Mouse (Mus musculus) liver, embryonic 12.5 days (tissue): ENCODE results near the gene Amz1. TPM values are rescaled to one million over a fixed set of nuclear protein-coding genes. Genes with fewer than 3 reads are reported as not detected.

ENCODE experiments used
- polyA plus RNA-seq: library from polyadenylated mRNA; unstranded; fragments of >200 nt; fragmentation: Nextera tagmentation; extraction: Ambion mirVana; gene quantifications from 2 replicates; pipeline ENCODE4 v1.2.1, GENCODE M21; 2016

Gene Amz1
- polyA plus RNA-seq, 1 experiment from 2014 or later = 1.2 TPM

Other genes with a start within 250 kb of the Amz1 start
- gene Chst12, start 218.6 kb upstream of the Amz1 start, polyA plus RNA-seq = 12.4 TPM in 2 replicates
- 6.3 and 7.8 TPM in 2 replicates for gene Grifin, start 159.1 kb upstream of the Amz1 start, polyA plus RNA-seq
- 7.4 and 8.3 TPM in 2 replicates for gene Lfng, start 116.8 kb upstream of the Amz1 start, polyA plus RNA-seq
- gene Ttyh3, start 75.1 kb upstream of the Amz1 start, polyA plus RNA-seq = 13.0 and 15.6 TPM in 2 replicates
- gene Iqce, start 21.7 kb upstream of the Amz1 start, polyA plus RNA-seq = 7.0 and 7.9 TPM in 2 replicates
- gene Brat1, start 19.1 kb upstream of the Amz1 start, polyA plus RNA-seq = 10.6 and 12.2 TPM in 2 replicates
- 33.8 TPM in 2 replicates for gene Gna12, start 106.3 kb downstream of the Amz1 start, polyA plus RNA-seq